Mouse (Mus musculus) embryonic facial prominence, embryonic 13.5 days (tissue): ENCODE measurements around the gene Cd59b. TPM values are rescaled to one million over a fixed set of nuclear protein-coding genes. Genes with fewer than 3 reads are reported as not detected.
"Not testable (repeated sequence)": the region's sequence is repeated elsewhere in the genome, so short reads cannot be mapped to it uniquely, and the experiment has no call there.

Source experiments
- ATAC-seq: fragments of 200-750 bp; cut with Nextera tagmentation; 2 replicates; pipeline ENCODE4 v1.8.0; 2017; ENCODE audit warnings: low read depth; ENCODE audit not compliant: insufficient number of reproducible peaks, insufficient read depth, low FRiP score, low TSS enrichment
- H3K27ac ChIP-seq: fragments of 300-500 bp; sonication (generic); 2 replicates; pipeline ENCODE4 v1.5.1; 2015; ENCODE audit warnings: moderate library complexity, mild to moderate bottlenecking, inconsistent platforms
- H3K27me3 ChIP-seq: fragments of 300-500 bp; sonication (generic); 2 replicates; pipeline ENCODE4 v1.6.1; 2015; ENCODE audit warnings: mild to moderate bottlenecking, inconsistent platforms
- H3K36me3 ChIP-seq: fragments of 300-500 bp; sonication (generic); 2 replicates; pipeline ENCODE4 v1.6.1; 2015; ENCODE audit warnings: mild to moderate bottlenecking, inconsistent platforms
- H3K4me1 ChIP-seq: fragments of 300-500 bp; sonication (generic); 2 replicates; pipeline ENCODE4 v1.6.1; 2015; ENCODE audit warnings: inconsistent platforms
- H3K4me2 ChIP-seq: fragments of 300-500 bp; sonication (generic); 2 replicates; pipeline ENCODE4 v1.6.1; 2015; ENCODE audit warnings: moderate library complexity, mild to moderate bottlenecking, inconsistent platforms
- H3K4me3 ChIP-seq: fragments of 300-500 bp; sonication (generic); 2 replicates; pipeline ENCODE4 v1.5.1; 2015; ENCODE audit warnings: mild to moderate bottlenecking, inconsistent platforms
- H3K9ac ChIP-seq: fragments of 300-500 bp; sonication (generic); 2 replicates; pipeline ENCODE4 v1.6.1; 2015; ENCODE audit warnings: mild to moderate bottlenecking, inconsistent platforms
- H3K9me3 ChIP-seq: fragments of 300-500 bp; sonication (generic); 2 replicates; pipeline ENCODE4 v1.6.1; 2016; ENCODE audit warnings: inconsistent platforms
- WGBS: fragments of 180-500 bp; shearing (Covaris S2); methylation state at CpG from one replicate; pipeline ENCODE4 v1.1.7; 2015; ENCODE audit warnings: mixed read lengths; 5-methylcytosine and 5-hydroxymethylcytosine counted together
- polyA plus RNA-seq: library from polyadenylated mRNA; unstranded; fragments of >200 nt; fragmentation: Nextera tagmentation; extraction: Ambion mirVana; gene quantifications from 2 replicates; pipeline ENCODE4 v1.2.1, GENCODE M21; 2015

Cd59b gene
- polyA plus RNA-seq, 1 experiment from 2014 or later, result 5.0 TPM

DNA sequence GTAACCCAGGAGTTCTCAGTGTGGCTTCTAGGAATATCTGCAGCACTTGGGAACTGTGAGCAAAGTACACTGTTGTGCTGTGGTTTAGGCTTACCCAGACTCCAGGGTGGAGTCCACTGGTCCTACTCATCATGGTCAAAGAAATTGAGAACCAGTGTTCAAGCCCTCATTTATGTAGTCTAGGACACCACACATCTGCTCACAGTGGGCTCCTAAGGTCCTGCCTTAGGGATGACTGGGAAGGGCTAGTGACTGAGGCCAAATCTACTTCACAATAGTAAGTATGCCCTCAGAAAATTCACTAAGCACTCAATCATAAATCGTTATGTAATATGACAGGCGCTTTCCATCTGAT, 29.6 kb downstream of the Cd59b start:
- Histone ChIP-seq H3K9ac (no peak overlapping the region), H3K36me3 (no peaks in the 10 kb centered on the region), H3K4me3 (no peak overlapping the region), H3K27ac (no peak overlapping the region), H3K9me3 (no peaks in the 10 kb centered on the region), H3K27me3 (no peaks in the 10 kb centered on the region), H3K4me2 (no peak overlapping the region), H3K4me1 (peaks cover 20% of the 10 kb centered on the region)
- ATAC-seq, result no peak
- 86% methylated on average over 2 of the region's 2 CpGs for WGBS

DNA sequence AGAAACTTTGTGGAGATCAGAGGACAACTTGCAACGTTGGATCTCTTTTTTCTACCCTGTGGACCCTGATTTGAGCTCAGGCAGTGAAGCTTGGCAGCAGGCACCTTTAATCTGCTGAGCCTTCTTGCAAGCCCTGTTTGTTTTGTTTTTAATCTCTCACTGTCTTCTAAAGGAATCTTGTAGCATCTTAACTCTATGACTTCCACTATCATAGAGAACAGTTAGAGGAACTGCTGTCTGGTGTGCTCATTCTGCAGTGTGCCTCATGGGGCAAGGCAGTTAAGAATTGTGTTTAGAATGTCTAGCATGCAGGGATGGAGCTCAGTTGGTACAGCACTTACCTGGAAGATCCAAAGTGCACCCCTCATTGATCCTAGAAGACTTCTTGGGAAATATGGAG, 30.3 kb downstream of the Cd59b start:
- Histone ChIP-seq H3K4me2 (no peak overlapping the region), H3K9ac (no peak overlapping the region), H3K27ac (no peak overlapping the region), H3K9me3 (no peaks in the 10 kb centered on the region), H3K4me3 (no peak overlapping the region), H3K4me1 (peaks cover 20% of the 10 kb centered on the region), H3K36me3 (no peaks in the 10 kb centered on the region), H3K27me3 (no peaks in the 10 kb centered on the region)
- no peak for ATAC-seq
- WGBS, result 42% methylated on average over 1 of the region's 1 CpGs

DNA sequence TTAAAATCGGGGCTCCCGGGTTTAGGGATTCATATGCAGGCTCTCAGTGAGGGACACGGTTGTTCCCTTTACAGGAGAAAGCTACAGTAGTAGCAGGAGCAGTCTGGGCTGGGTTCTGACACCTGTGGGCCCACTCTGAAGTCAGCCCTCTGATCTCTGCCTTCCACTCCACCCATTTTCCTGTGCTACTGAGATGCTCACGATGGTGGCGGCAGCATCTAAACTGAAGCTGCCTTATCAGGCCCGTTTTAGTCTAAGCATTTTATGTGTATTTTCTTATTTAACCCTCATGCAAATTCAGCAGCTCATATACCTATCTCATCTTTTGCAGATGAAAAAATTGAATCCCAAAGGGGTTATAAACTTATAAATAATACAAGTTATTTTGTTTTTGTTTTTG, 35.2 kb downstream of the Cd59b start:
- 83% methylated on average over 6 of the region's 6 CpGs for WGBS
- H3K27me3 ChIP-seq, result no peaks in the 10 kb centered on the region
- no peak for ATAC-seq
- peaks cover 10% of the 10 kb centered on the region for H3K4me1 ChIP-seq
- no peak overlapping the region for H3K27ac ChIP-seq
- H3K36me3 ChIP-seq, result no peaks in the 10 kb centered on the region
- H3K9ac ChIP-seq, result no peak overlapping the region
- no peaks in the 10 kb centered on the region for H3K9me3 ChIP-seq
- H3K4me3 ChIP-seq, result no peak overlapping the region
- H3K4me2 ChIP-seq, result no peak overlapping the region

DNA sequence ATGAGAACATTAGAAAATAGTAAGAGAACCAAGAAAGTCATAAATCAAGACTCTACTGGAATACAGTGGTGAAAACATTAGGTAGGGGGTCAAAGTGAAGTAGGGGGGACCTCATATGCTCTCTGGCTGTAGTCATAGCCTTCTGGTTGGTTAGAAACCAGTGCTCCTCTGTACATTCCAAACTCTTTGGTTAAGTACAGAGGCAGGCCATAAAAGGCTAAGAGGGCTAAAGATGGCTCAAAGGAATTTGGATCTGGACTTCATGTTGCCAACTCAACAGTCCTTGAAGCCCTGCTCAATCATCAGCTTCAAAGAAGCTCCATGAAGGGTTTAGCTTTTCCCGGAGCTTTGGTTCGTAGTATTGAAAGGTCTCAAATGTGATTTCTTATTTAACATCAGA, 39.4 kb downstream of the Cd59b start:
- not testable (repeated sequence) for H3K36me3 ChIP-seq, H3K27ac ChIP-seq, H3K9ac ChIP-seq, H3K9me3 ChIP-seq, ATAC-seq, H3K4me1 ChIP-seq, H3K4me3 ChIP-seq, H3K27me3 ChIP-seq, H3K4me2 ChIP-seq
- WGBS, result 88% methylated on average over 2 of the region's 2 CpGs

DNA sequence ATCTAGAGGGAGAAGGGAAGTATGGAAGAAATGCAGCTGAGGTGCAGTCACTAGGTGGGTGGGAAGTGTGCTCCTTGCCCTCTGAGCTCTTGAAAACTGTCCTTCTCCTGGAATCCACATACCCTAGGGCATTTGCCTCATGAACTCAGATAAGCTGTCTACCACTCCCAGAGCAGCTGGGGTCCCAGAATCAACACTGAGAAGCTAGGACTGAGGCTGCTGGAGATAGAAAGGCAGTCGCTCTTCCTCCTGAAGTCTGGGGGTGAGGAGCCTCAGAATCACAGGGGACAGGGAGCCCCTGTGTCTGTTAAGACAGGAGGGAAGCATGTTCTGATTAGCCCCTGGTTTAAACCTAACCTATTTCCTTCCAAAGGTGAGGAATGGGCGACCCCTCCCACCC, 39.9 kb downstream of the Cd59b start:
- Histone ChIP-seq H3K9ac (no peak overlapping the region), H3K4me3 (no peak overlapping the region), H3K36me3 (no peaks in the 10 kb centered on the region), H3K27ac (no peak overlapping the region), H3K27me3 (no peaks in the 10 kb centered on the region), H3K9me3 (no peaks in the 10 kb centered on the region), H3K4me1 (no peaks in the 10 kb centered on the region), H3K4me2 (no peak overlapping the region)
- WGBS, result 70% methylated on average over 2 of the region's 2 CpGs
- ATAC-seq, result no peak

GRCm38 (mm10) chr2:104110031-104110430, 40.4 kb downstream of the Cd59b start:
- Histone ChIP-seq H3K27ac (no peak overlapping the region), H3K36me3 (no peaks in the 10 kb centered on the region), H3K4me1 (no peaks in the 10 kb centered on the region), H3K9ac (no peak overlapping the region), H3K27me3 (no peaks in the 10 kb centered on the region), H3K9me3 (no peaks in the 10 kb centered on the region), H3K4me2 (no peak overlapping the region), H3K4me3 (no peak overlapping the region)
- 76% methylated on average over 4 of the region's 4 CpGs for WGBS
- ATAC-seq, result no peak

- H3K27ac ChIP-seq, H3K4me1 ChIP-seq, ATAC-seq, H3K4me2 ChIP-seq, H3K4me3 ChIP-seq, H3K27me3 ChIP-seq, H3K9me3 ChIP-seq, H3K9ac ChIP-seq, H3K36me3 ChIP-seq: not testable (repeated sequence)
- no CpG with 5 or more reads among the region's 1 CpGs for WGBS
Observed at GRCm38 (mm10) chr2:104111170-104111797, 41.6 kb downstream of the Cd59b start.

DNA sequence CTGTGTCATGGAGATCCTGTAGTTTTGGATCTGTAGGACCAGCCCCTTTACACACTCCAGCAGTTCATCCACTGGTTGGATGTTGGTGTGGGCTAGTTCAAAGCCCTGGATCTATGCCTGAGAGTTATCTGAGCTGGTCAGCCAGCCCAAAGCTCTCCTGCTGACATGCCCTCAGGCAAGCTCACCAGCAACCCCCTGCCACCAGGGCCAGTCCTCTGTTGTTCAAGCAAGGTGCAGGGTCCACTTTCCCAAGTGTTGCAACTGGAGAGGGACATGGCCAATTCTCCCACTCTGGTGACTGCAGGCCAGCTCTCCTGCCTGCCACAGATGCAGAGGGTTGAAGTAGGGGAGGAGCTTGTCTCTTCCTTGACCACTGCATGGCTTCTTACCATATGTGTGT, 43.9 kb downstream of the Cd59b start:
- not testable (repeated sequence) for H3K9ac ChIP-seq, H3K4me3 ChIP-seq, H3K4me2 ChIP-seq, H3K4me1 ChIP-seq, H3K36me3 ChIP-seq, ATAC-seq, H3K27me3 ChIP-seq, H3K27ac ChIP-seq, H3K9me3 ChIP-seq

DNA sequence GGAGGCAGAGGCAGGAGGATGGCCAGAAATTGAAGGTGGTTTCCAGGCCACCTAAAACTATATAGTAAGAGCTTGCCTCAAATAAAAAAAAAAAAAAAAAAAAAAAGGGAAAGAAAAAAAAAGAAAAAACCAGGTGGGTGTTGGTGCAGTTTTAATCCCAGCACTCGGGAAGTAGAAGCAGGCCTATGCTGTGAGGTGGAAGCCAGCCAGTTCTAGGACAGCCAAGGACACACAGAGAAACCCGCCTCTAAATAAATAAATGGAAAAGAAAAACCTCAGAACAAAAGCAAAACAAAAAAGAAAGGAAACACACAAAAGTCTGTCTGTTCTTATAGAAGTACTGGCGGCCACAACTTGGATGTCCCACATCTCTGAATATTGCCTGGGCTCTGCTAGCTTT, 45.2 kb downstream of the Cd59b start:
- Histone ChIP-seq H3K4me2 (no peak overlapping the region), H3K4me1 (no peaks in the 10 kb centered on the region), H3K27ac (no peak overlapping the region), H3K9me3 (no peaks in the 10 kb centered on the region), H3K4me3 (no peak overlapping the region), H3K27me3 (no peaks in the 10 kb centered on the region), H3K9ac (no peak overlapping the region), H3K36me3 (no peaks in the 10 kb centered on the region)
- WGBS, result 89% methylated on average over 3 of the region's 3 CpGs
- ATAC-seq, result no peak

- H3K9me3 ChIP-seq, H3K9ac ChIP-seq, H3K27me3 ChIP-seq, ATAC-seq, H3K4me1 ChIP-seq, H3K36me3 ChIP-seq, H3K4me2 ChIP-seq, H3K27ac ChIP-seq, H3K4me3 ChIP-seq: not testable (repeated sequence)
Observed at GRCm38 (mm10) chr2:104117173-104117572, 47.5 kb downstream of the Cd59b start.

GRCm38 (mm10) chr2:104119097-104119496, 49.4 kb downstream of the Cd59b start:
- Histone ChIP-seq H3K27ac (no peak overlapping the region), H3K9me3 (no peaks in the 10 kb centered on the region)
- WGBS, result 86% methylated on average over 1 of the region's 1 CpGs

DNA sequence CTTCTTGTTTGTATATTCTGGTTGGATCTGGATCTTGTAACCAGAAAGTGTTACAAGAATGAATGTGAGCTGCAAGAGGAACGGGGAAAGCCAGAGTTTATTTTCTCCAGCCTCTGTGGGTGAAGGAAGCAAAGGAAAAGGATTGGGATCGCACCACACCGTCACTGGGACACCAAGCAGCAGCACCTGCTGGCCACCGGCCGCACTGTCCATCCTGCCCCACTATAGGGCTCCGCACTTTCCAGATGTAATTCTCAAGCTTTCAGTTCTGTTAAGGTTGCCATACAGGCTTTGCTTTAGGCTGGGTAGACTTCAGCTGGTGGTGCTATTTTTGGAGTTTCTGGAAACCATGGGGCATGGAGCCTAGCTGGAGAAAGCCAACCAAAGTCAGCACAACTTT, 50.7 kb downstream of the Cd59b start:
- H3K4me3 ChIP-seq, result no peak overlapping the region
- H3K27ac ChIP-seq, result no peak overlapping the region
- H3K27me3 ChIP-seq, result peaks cover 15% of the 10 kb centered on the region
- H3K9ac ChIP-seq, result no peak overlapping the region
- ATAC-seq, result no peak
- no peak overlapping the region for H3K4me2 ChIP-seq
- H3K36me3 ChIP-seq, result no peaks in the 10 kb centered on the region
- H3K4me1 ChIP-seq, result peaks cover 10% of the 10 kb centered on the region
- no peaks in the 10 kb centered on the region for H3K9me3 ChIP-seq
- WGBS, result 54% methylated on average over 6 of the region's 6 CpGs

More at GRCm38 (mm10) chr2:104119097-104119496, 49.4 kb downstream of the Cd59b start:
- H3K4me1 ChIP-seq, result peaks cover 10% of the 10 kb centered on the region
- no peak for ATAC-seq
- no peak overlapping the region for H3K9ac ChIP-seq
- H3K4me2 ChIP-seq, result no peak overlapping the region
- H3K4me3 ChIP-seq, result no peak overlapping the region
- peaks cover 5% of the 10 kb centered on the region for H3K27me3 ChIP-seq
- no peaks in the 10 kb centered on the region for H3K36me3 ChIP-seq
